8 mouse cellular contexts compared by ENCODE assay signal in genomic region chr5:139084831-139085519, GRCm38 (mm10).
DNase-seq lines count a peak whose midpoint lies in the region; ATAC-seq lines count a peak whose summit lies in the region.

No protein-coding gene starts in this region.

- H3K27me3 ChIP-seq in limb, embryonic 12.5 days: no peaks in the 10 kb centered on the region
- H3K27me3 ChIP-seq in stomach, embryonic 14.5 days (ENCODE audit: control insufficient read depth, insufficient read depth, low read length): no peaks in the 10 kb centered on the region

- H3K9me3 ChIP-seq in limb, embryonic 12.5 days: no peaks in the 10 kb centered on the region
- no peaks in the 10 kb centered on the region for H3K9me3 ChIP-seq in stomach, embryonic 14.5 days (ENCODE audit: control insufficient read depth, low read depth, low read length)

- WGBS in limb, embryonic 12.5 days: 69% methylated on average over 7 of the region's 7 CpGs
- whole genome bisulfite sequencing in stomach, embryonic 14.5 days: 68% methylated on average over 7 of the region's 7 CpGs

- H3K4me1 ChIP-seq in limb, embryonic 12.5 days (replicated peaks): peaks cover 12% of the 10 kb centered on the region; the same call in 1 of the 2 replicates
- peaks cover 9% of the 10 kb centered on the region; the same call in 1 of the 2 replicates for H3K4me1 ChIP-seq in stomach, embryonic 14.5 days (ENCODE audit: control insufficient read depth, insufficient read depth, low read length)

- H3K9ac ChIP-seq in limb, embryonic 12.5 days (replicated peaks): no peak overlapping the region
- no peak overlapping the region for H3K9ac ChIP-seq in stomach, embryonic 14.5 days (replicated peaks; ENCODE audit: low read depth, low read length)

- H3K27ac ChIP-seq in limb, embryonic 12.5 days: no peak overlapping the region
- no peak overlapping the region for H3K27ac ChIP-seq in stomach, embryonic 14.5 days (ENCODE audit: low read length)

- ATAC-seq in limb, embryonic 12.5 days (ENCODE audit: insufficient number of reproducible peaks, insufficient read depth, low FRiP score, low TSS enrichment, low read depth): peak; percentile 63; the same call in 1 of the 2 replicates
- ATAC-seq in stomach, embryonic 14.5 days (ENCODE audit: insufficient number of reproducible peaks, insufficient read depth, low FRiP score, low read depth): peak; percentile 39; the same call in 1 of the 2 replicates

- DNase-seq in left cerebral cortex, postnatal 4 days: peak; percentile 58
- no peak for DNase-seq in left cerebral cortex, adult 8-10 months (ENCODE audit: low spot score in 2 of 2)
- peak; percentile 63 for DNase-seq in NIH3T3 (ENCODE audit: low read depth)
- peak; percentile 63 for DNase-seq in embryo, embryonic 10.5 days (ENCODE audit: low spot score)
- peak; percentile 54 to 70 for DNase-seq in heart, postnatal 14 days
- no peak for DNase-seq in thymus, postnatal 0 days (ENCODE audit: low spot score)

- no peaks in the 10 kb centered on the region for H3K36me3 ChIP-seq in limb, embryonic 12.5 days
- H3K36me3 ChIP-seq in stomach, embryonic 14.5 days (ENCODE audit: control insufficient read depth, insufficient read depth, low read length): no peaks in the 10 kb centered on the region

- intact Hi-C loops in left cerebral cortex, postnatal 4 days (cut with DNase I): no loop called here
- intact Hi-C loops in heart, postnatal 14 days (cut with DNase I): loop anchor here (1.0 kb wide), 1 partner anchor 237 kb away; no protein-coding TSS in a partner anchor

- H3K4me3 ChIP-seq in limb, embryonic 12.5 days (replicated peaks): no peak overlapping the region
- H3K4me3 ChIP-seq in stomach, embryonic 14.5 days (ENCODE audit: low read depth, low read length): no peak overlapping the region

- H3K4me2 ChIP-seq in limb, embryonic 12.5 days: no peak overlapping the region
- no peak overlapping the region for H3K4me2 ChIP-seq in stomach, embryonic 14.5 days (replicated peaks; ENCODE audit: low read depth, low read length)

Comparison
In these comparisons a context has a peak if more than half of its experiments do, and no peak if none do; other contexts are left out.
1. DNase-seq: peak in left cerebral cortex, postnatal 4 days (single experiment), NIH3T3 (single experiment), embryo, embryonic 10.5 days (single experiment) and heart, postnatal 14 days (2 of 2); none in left cerebral cortex, adult 8-10 months (0 of 2) and thymus, postnatal 0 days (single experiment).